ENCODE assay signal across 8 mouse cellular contexts in genomic region chr17:56182975-56183657, GRCm38 (mm10). TPM values are rescaled to one million over a fixed set of nuclear protein-coding genes. Genes with fewer than 3 reads are reported as not detected.
DNase-seq lines count a peak whose midpoint lies in the region; ATAC-seq and TF ChIP-seq lines count a peak whose summit lies in the region.

No protein-coding gene starts in this region.

- H3K4me3 ChIP-seq in gastrocnemius, adult 2 months = peak overlapping the region; percentile 79
- H3K4me3 ChIP-seq in CH12.LX (replicated peaks in 1 of 3; ENCODE audit: low read depth in 2 of 3, low read length in 2 of 3, poor library complexity in 1 of 3) = peak overlapping the region; percentile 97 to 100 (median 98)
- peak overlapping the region; percentile 80 for H3K4me3 ChIP-seq in forebrain, embryonic 11.5 days (ENCODE audit: low read depth, low read length)
- H3K4me3 ChIP-seq in olfactory bulb, adult 2 months (ENCODE audit: insufficient read depth, low read depth, low read length) = peak overlapping the region; percentile 93

- peak overlapping the region; percentile 29 for H3K4me2 ChIP-seq in CH12.LX (ENCODE audit: insufficient read depth, low read depth, poor library complexity, severe bottlenecking)
- H3K4me2 ChIP-seq in forebrain, embryonic 11.5 days (ENCODE audit: low read depth, low read length, severe bottlenecking) = peak overlapping the region; percentile 90

- peaks cover 17% of the 10 kb centered on the region for H3K79me2 ChIP-seq in CH12.LX (replicated peaks; ENCODE audit: control insufficient read depth, extremely low read depth, insufficient read depth, poor library complexity, severe bottlenecking)

- no peaks in the 10 kb centered on the region for H3K27me3 ChIP-seq in CH12.LX (replicated peaks)
- H3K27me3 ChIP-seq in forebrain, embryonic 11.5 days (ENCODE audit: control insufficient read depth, insufficient read depth, low read length) = no peaks in the 10 kb centered on the region

- peaks cover 8 to 30% of the 10 kb centered on the region in 2 experiments for H3K4me1 ChIP-seq in CH12.LX (ENCODE audit: control insufficient read depth in 1 of 2, insufficient read depth in 2 of 2)
- H3K4me1 ChIP-seq in forebrain, embryonic 11.5 days (replicated peaks; ENCODE audit: control insufficient read depth, insufficient read depth, low read length) = 0 out of 2 replicates have a peak, but pooled peaks cover 3% of the 10 kb centered on the region
- peaks cover 10% of the 10 kb centered on the region for H3K4me1 ChIP-seq in olfactory bulb, adult 2 months (ENCODE audit: control insufficient read depth, insufficient read depth, low read length)

- H3K9me3 ChIP-seq in CH12.LX (replicated peaks; ENCODE audit: low read length) = no peaks in the 10 kb centered on the region
- H3K9me3 ChIP-seq in forebrain, embryonic 11.5 days (ENCODE audit: control insufficient read depth, low read length) = no peaks in the 10 kb centered on the region

- in situ Hi-C loops in CH12.LX (cut with MboI; ENCODE audit: low pct_ligation_motif_present, low pct_unique_long_range_greater_than_20kb, low sequenced_read_pairs) = no loop called here

- peaks cover 55 to 75% of the 10 kb centered on the region in 2 experiments for H3K36me3 ChIP-seq in CH12.LX (replicated peaks in 1 of 2; ENCODE audit: control insufficient read depth in 1 of 2, insufficient read depth in 1 of 2, low read length in 1 of 2)
- H3K36me3 ChIP-seq in forebrain, embryonic 11.5 days (ENCODE audit: control insufficient read depth, insufficient read depth, low read length) = peaks cover 3% of the 10 kb centered on the region; the same call in 1 of the 2 replicates

- intact Hi-C loops in gastrocnemius, adult 2 months (cut with DNase I) = loop anchor here (5.0 kb wide), 1 partner anchor 34 kb away; the partner anchor contains the start of gene Dpp9

- TF ChIP-seq RAD21 in CH12.LX (IDR thresholded peaks at IDR 0.05; ENCODE audit: low read depth, low read length) = no peak

- dilution Hi-C loops in CH12.LX (cut with MboI; ENCODE audit: extremely low pct_ligation_motif_present, extremely low pct_unique_long_range_greater_than_20kb, low sequenced_read_pairs) = no loop called here

- WGBS in forebrain, embryonic 11.5 days = under 1% methylated on average over 14 of the region's 14 CpGs
- WGBS in olfactory bulb, adult 2 months = 1% methylated on average over 14 of the region's 14 CpGs

- no peak for TF ChIP-seq EP300 in CH12.LX (IDR thresholded peaks at IDR 0.05; ENCODE audit: low read length)

- ATAC-seq in forebrain, embryonic 11.5 days (replicated peaks; ENCODE audit: low FRiP score) = peak; percentile 59

- DNase-seq in gastrocnemius, adult 2 months = no peak
- DNase-seq in gastrocnemius, postnatal 25 days = no peak
- DNase-seq in CH12.LX (ENCODE audit: extremely low read depth) (peak; percentile 61), liver (peak; percentile 63)
- DNase-seq in forebrain, embryonic 11.5 days (ENCODE audit: low spot score) = no peak
- no peak for DNase-seq in spleen, postnatal 4 days (ENCODE audit: low spot score in 2 of 2)
- no peak for DNase-seq in natural killer cell, adult 2 months (ENCODE audit: low spot score in 2 of 2)

- peak overlapping the region; percentile 97 for H3K27ac ChIP-seq in gastrocnemius, adult 2 months
- H3K27ac ChIP-seq in CH12.LX (ENCODE audit: insufficient read depth, low read depth) = peak overlapping the region; percentile 62
- 0 out of 2 replicates have a peak overlapping the region, but pooled peaks have one; percentile 46 for H3K27ac ChIP-seq in forebrain, embryonic 11.5 days (ENCODE audit: low read depth, low read length)
- peak overlapping the region; percentile 52; the same call in 1 of the 2 replicates for H3K27ac ChIP-seq in olfactory bulb, adult 2 months (ENCODE audit: insufficient read depth, low read depth, low read length)

- peak overlapping the region; percentile 74 for H3K9ac ChIP-seq in CH12.LX (ENCODE audit: insufficient read depth, low read depth)
- peak overlapping the region; percentile 74 for H3K9ac ChIP-seq in forebrain, embryonic 11.5 days (ENCODE audit: low read length)

- TF ChIP-seq CTCF in gastrocnemius, adult 2 months (IDR thresholded peaks at IDR 0.05) = no peak
- no peak for TF ChIP-seq CTCF in CH12.LX (conservative IDR thresholded peaks at IDR 0.05 in 1 of 2, IDR thresholded peaks at IDR 0.05 in 1 of 2; ENCODE audit: low read depth in 2 of 2, low read length in 2 of 2)
- TF ChIP-seq CTCF in olfactory bulb, adult 2 months (IDR thresholded peaks at IDR 0.05; ENCODE audit: insufficient read depth, low read depth, low read length) = no peak

- TF ChIP-seq POLR2A in CH12.LX (IDR thresholded peaks at IDR 0.05; ENCODE audit: low read depth, low read length) = peak; percentile 68
- no peak for TF ChIP-seq POLR2A in olfactory bulb, adult 2 months (IDR thresholded peaks at IDR 0.05; ENCODE audit: insufficient read depth, low read depth, low read length)

TF ChIP-seq in CH12.LX, 34 proteins besides CTCF, POLR2A, EP300 and RAD21:
- TF ChIP-seq NELFE (IDR thresholded peaks at IDR 0.05; ENCODE audit: low read depth, low read length) (peak; percentile 63), TBP (conservative IDR thresholded peaks at IDR 0.05; ENCODE audit: low read depth, low read length) (0 out of 2 replicates have a peak, but pooled peaks have one; percentile 51), MYC (IDR thresholded peaks at IDR 0.05; ENCODE audit: low read depth, low read length) (peak; percentile 74; the same call in 1 of the 2 replicates), ZMIZ1 (IDR thresholded peaks at IDR 0.05; ENCODE audit: low read depth, low read length) (peak; percentile 49; the same call in 1 of the 2 replicates), CHD1 (IDR thresholded peaks at IDR 0.05; ENCODE audit: low read depth, low read length) (no peak), HCFC1 (IDR thresholded peaks at IDR 0.05; ENCODE audit: low read depth, low read length) (no peak), MXI1 (IDR thresholded peaks at IDR 0.05; ENCODE audit: low read depth, low read length) (peak; percentile 92; the same call in 1 of the 2 replicates)

RNA-seq across cellular contexts. Expression of gene Mydgf, which starts 0.6 kb away (rescaled TPM):
- 10 to 100 TPM; 17.0 to 17.7 TPM for total RNA-seq in gastrocnemius, adult 2 months (2021)
- total RNA-seq in gastrocnemius, postnatal 25 days (2021) = 10 to 100 TPM; 20.3 to 21.7 TPM
- total RNA-seq in CH12.LX (2012; rRNA removed) (101 and 106 TPM in 2 replicates), CH12.LX (2014; rRNA removed) (85.0 and 85.5 TPM in 2 replicates)
- 61.1 and 76.0 TPM in 2 replicates for polyA plus RNA-seq in CH12.LX (2012; ENCODE audit: insufficient read length, low read depth)
- polyA plus RNA-seq in forebrain, embryonic 11.5 days (2014; fragmentation: Nextera tagmentation; extraction: Ambion mirVana) = 55.4 and 64.0 TPM in 2 replicates
- not detected in 2 replicates for polyA plus RNA-seq in olfactory bulb, adult 2 months (2012; ENCODE audit: insufficient read depth, insufficient read length, low replicate concordance, missing spikeins)

RNA-seq across cellular contexts. Expression of gene Tnfaip8l1, which starts 20.8 kb away (rescaled TPM):
- total RNA-seq in gastrocnemius, adult 2 months (2021) = under 1 TPM; 0.25 to 0.43 TPM
- under 1 TPM; 0.64 to 0.78 TPM for total RNA-seq in gastrocnemius, postnatal 25 days (2021)
- total RNA-seq in CH12.LX (2012; rRNA removed) (1.9 and 2.4 TPM in 2 replicates), CH12.LX (2014; rRNA removed) (2.0 and 2.6 TPM in 2 replicates)
- 1.6 and 1.9 TPM in 2 replicates for polyA plus RNA-seq in CH12.LX (2012; ENCODE audit: insufficient read length, low read depth)
- polyA plus RNA-seq in forebrain, embryonic 11.5 days (2014; fragmentation: Nextera tagmentation; extraction: Ambion mirVana) = 7.7 and 8.4 TPM in 2 replicates
- not detected in 2 replicates for polyA plus RNA-seq in olfactory bulb, adult 2 months (2012; ENCODE audit: insufficient read depth, insufficient read length, low replicate concordance, missing spikeins)

RNA-seq across cellular contexts. Expression of gene Dpp9, which starts 35.6 kb away (rescaled TPM):
- total RNA-seq in gastrocnemius, adult 2 months (2021) = 10 to 100 TPM; 34.0 to 43.2 TPM
- 10 to 100 TPM; 27.1 to 31.8 TPM for total RNA-seq in gastrocnemius, postnatal 25 days (2021)
- total RNA-seq in CH12.LX (2012; rRNA removed) = 23.0 and 23.5 TPM in 2 replicates
- total RNA-seq in CH12.LX (2014; rRNA removed) = 13.5 and 13.8 TPM in 2 replicates
- polyA plus RNA-seq in CH12.LX (2012; ENCODE audit: insufficient read length, low read depth) = 34.9 and 37.9 TPM in 2 replicates
- 48.0 and 50.6 TPM in 2 replicates for polyA plus RNA-seq in forebrain, embryonic 11.5 days (2014; fragmentation: Nextera tagmentation; extraction: Ambion mirVana)
- polyA plus RNA-seq in olfactory bulb, adult 2 months (2012; ENCODE audit: insufficient read depth, insufficient read length, low replicate concordance, missing spikeins) = not detected in 2 replicates

RNA-seq across cellular contexts. Expression of gene Sema6b, which starts 43.0 kb away (rescaled TPM):
- total RNA-seq in gastrocnemius, adult 2 months (2021) = 1 to 10 TPM; 1.9 to 3.2 TPM
- total RNA-seq in gastrocnemius, postnatal 25 days (2021) = 1 to 10 TPM; 1.9 to 4.2 TPM
- total RNA-seq in CH12.LX (2012; rRNA removed) = 1.5 and 2.2 TPM in 2 replicates
- total RNA-seq in CH12.LX (2014; rRNA removed) = 0.71 and 0.78 TPM in 2 replicates
- polyA plus RNA-seq in CH12.LX (2012; ENCODE audit: insufficient read length, low read depth) = 1.3 TPM in 2 replicates
- polyA plus RNA-seq in forebrain, embryonic 11.5 days (2014; fragmentation: Nextera tagmentation; extraction: Ambion mirVana) = 1.4 and 2.5 TPM in 2 replicates
- polyA plus RNA-seq in olfactory bulb, adult 2 months (2012; ENCODE audit: insufficient read depth, insufficient read length, low replicate concordance, missing spikeins) = not detected in 2 replicates

Comparison
In these comparisons a context has a peak if more than half of its experiments do, and no peak if none do; other contexts are left out.
1. DNase-seq: peak in CH12.LX (single experiment) and liver (single experiment); none in gastrocnemius, adult 2 months (single experiment), gastrocnemius, postnatal 25 days (single experiment), forebrain, embryonic 11.5 days (single experiment), spleen, postnatal 4 days (0 of 2) and natural killer cell, adult 2 months (0 of 2).
2. H3K27ac ChIP-seq: peak in every context shown above with its lines; median percentile 97 in gastrocnemius, adult 2 months; 62 in CH12.LX; 52 in olfactory bulb, adult 2 months; 46 in forebrain, embryonic 11.5 days.
3. Peak in every context shown above with its lines, with median percentiles within 50 percentile points of each other: H3K4me3 ChIP-seq.